Mouse (Mus musculus) E14TG2a.4 (cell line): Measurements from ENCODE around the gene Rbbp9.

Experiments
- CTCF ChIP-seq: conservative IDR thresholded peaks from 2 replicates; pipeline ENCODE4 v1.5.1; 2014; ENCODE audit warnings: low read length
- NANOG ChIP-seq: IDR thresholded peaks from 2 replicates; pipeline ENCODE4 v1.6.1; 2014; ENCODE audit warnings: borderline replicate concordance, low read length, mixed read lengths
- POU5F1 ChIP-seq: IDR thresholded peaks from 2 replicates; pipeline ENCODE4 v1.6.1; 2014; ENCODE audit warnings: low read length, borderline replicate concordance

DNA sequence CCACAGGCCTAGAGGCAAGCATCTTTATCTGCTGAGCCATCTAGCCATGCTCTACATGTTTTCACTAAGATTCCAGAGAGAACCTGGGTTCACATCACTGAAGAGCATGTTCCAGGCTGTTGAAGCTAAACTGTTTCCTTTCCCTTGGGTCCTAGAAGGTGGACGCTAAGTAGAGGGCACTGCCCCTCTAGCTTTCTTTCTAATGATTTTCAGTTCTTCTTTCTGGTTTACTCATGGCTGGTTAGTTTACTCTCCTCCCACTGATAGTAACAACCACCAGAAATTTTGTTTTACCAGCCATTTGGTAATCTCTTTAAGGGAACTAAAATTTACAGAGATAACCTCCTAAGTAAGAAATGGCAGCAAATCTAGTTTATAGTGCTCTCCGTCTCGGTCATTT is 3.2 kb upstream of the Rbbp9 start:
- TF ChIP-seq CTCF (no peak), NANOG (no peak), POU5F1 (no peak)
